Mouse (Mus musculus) cerebellum, adult 9-10 months (tissue): Measurements from ENCODE around the gene Cd38.

ENCODE experiments used
- DNase-seq: peaks from one replicate; pipeline ENCODE4 v3.0.0; 2022

Gene Cd38

GRCm38 (mm10) chr5:43948111-43948743 is 79.9 kb downstream of the Cd38 start:
- no peak for DNase-seq

- DNase-seq = no peak
Measured at GRCm38 (mm10) chr5:43948748-43949275, 80.5 kb downstream of the Cd38 start.

- DNase-seq = no peak
Measured at GRCm38 (mm10) chr5:43953241-43953640, 84.9 kb downstream of the Cd38 start.

- DNase-seq = no peak
Measured at GRCm38 (mm10) chr5:43959884-43960440, 91.6 kb downstream of the Cd38 start.

- no peak for DNase-seq
Measured at GRCm38 (mm10) chr5:43961056-43961455, 92.7 kb downstream of the Cd38 start.
